Mouse (Mus musculus): Measurements from ENCODE around the gene Sptssb.

DNA sequence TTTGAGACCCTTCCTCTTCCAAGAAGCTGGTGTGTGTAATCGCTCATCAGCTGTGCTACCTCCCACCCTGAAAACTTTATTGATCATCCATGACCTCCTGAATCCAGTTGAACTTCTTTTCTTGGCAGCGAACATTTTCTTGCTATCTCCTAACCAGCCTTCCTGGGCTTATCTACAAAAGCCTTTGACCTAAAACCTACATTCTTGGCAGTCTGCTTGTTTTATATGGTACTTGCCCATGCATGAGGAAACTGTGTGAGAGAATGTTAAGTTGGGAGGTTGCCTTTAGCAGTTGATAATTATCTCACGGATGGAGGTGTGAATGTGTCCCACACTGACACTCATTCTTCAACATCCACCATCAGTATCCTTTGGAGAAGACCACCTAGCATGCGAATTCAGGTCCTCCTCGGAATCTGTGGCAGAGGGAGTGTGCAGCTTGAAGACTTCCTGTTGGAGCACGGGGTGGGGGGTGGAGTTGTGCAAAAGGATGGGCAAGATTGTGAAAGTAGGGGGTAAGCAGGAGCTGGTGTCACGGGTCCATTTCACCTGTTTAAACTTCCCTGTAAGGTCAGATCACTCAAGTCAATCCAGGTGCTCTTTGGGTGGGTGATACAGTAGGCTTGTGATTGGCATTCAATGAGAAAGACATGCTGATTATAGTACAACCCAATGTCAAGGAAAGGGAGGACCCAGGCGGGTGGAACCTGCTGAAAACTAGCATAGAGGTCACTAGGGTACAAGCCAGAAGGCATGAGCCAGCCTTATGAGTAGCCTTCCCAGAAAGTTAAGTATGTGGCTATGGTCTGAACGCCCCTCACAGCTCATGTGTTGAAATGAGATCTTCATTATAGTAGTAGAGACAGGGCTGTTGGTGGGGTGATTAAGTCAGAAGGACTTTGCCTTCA, 32.7 kb upstream of the Sptssb start:
- TF ChIP-seq CTCF (conservative IDR thresholded peaks at IDR 0.05; ENCODE audit: low read length) = no peak
- no peak for TF ChIP-seq NANOG (IDR thresholded peaks at IDR 0.05; ENCODE audit: borderline replicate concordance, low read length)
